Mouse (Mus musculus) neutrophil, adult 59 days (primary cell): Measurements from ENCODE around the gene Lyrm4. TPM values are rescaled to one million over a fixed set of nuclear protein-coding genes. Genes with fewer than 3 reads are reported as not detected.

ENCODE experiments used
- total RNA-seq, 2 experiments: library from RNA; stranded (reverse); gene quantifications; 1 replicate in 1 of 2; 2 replicates in 1 of 2; pipeline ENCODE4 v1.2.4; 2023

The Lyrm4 gene
- 1 to 10 TPM; 3.4 to 5.2 TPM for total RNA-seq

GRCm38 (mm10) chr13:36117143-36118014, at the start of gene Lyrm4, which contains the start of gene Fars2:
Gene Lyrm4 (minus strand): TSS chr13:36117526.
Gene Fars2 (plus strand): TSS chr13:36117412.

GRCm38 (mm10) chr13:35958539-35958938, 158.8 kb downstream of the Lyrm4 start, which contains the start of gene Ppp1r3g:
Gene Ppp1r3g (plus strand): TSS chr13:35958839.

Other genes starting within 250 kb of the Lyrm4 start
- gene Rpp40, start 211.2 kb downstream of the Lyrm4 start, total RNA-seq = 1 to 10 TPM; 1.1 to 1.9 TPM
- not detected for gene Ppp1r3g, start 158.7 kb downstream of the Lyrm4 start, total RNA-seq
- gene Fars2, start 114 bp downstream of the Lyrm4 start, total RNA-seq = 10 to 100 TPM; 16.2 to 20.4 TPM